Mouse (Mus musculus): ENCODE results near the gene Romo1. TPM values are rescaled to one million over a fixed set of nuclear protein-coding genes. Genes with fewer than 3 reads are reported as not detected.

The Romo1 gene
- polyA plus RNA-seq, 1 experiment from 2014 or later, result 382 TPM

GRCm38 (mm10) chr2:156145486-156146130, 1.8 kb downstream of the Romo1 start:
- H3K4me1 ChIP-seq, result peaks cover 17% of the 10 kb centered on the region
- H3K27ac ChIP-seq, result no peak overlapping the region
- peaks cover 43% of the 10 kb centered on the region for H3K36me3 ChIP-seq
- no peaks in the 10 kb centered on the region for H3K9me3 ChIP-seq
- peak overlapping the region; percentile 81 for H3K4me2 ChIP-seq (replicated peaks)
- no peaks in the 10 kb centered on the region for H3K27me3 ChIP-seq
- 53% methylated on average over 11 of the region's 11 CpGs for WGBS
- no peak overlapping the region for H3K9ac ChIP-seq
- no peak for ATAC-seq (ENCODE audit: low FRiP score, low read depth)
- peak overlapping the region; percentile 89 for H3K4me3 ChIP-seq

DNA sequence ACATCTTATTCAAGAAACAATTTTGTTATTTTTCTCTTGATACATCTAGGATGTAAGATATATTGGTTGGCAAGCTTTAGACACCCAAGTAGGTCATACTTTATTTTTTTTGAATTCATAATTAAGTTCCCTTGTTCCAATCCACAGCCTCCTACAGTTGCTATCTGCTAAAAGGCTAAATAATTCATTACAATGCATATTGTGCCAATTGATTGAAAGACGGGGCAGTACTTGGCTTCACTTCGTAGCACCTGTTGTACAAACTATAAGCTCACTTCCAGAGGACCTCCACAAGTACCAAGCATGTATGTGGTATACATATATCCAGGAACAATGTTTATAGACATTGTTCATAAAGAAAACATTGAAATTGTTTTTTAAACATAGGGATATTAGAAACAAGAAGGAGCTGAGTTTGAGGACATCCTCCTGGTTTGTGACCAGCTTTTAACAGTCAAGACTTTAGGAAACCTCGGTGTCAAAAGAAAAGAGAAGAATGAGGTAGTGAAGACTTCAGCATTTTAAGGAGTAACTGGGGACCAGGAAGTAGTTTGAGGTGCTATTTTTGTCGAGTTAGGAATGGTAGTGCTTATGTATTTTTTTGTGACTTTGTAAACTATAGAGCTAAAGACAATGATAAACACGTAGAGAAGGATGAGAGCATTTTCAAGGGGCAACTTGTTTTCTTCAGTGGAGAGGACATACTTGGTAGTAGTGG, 2.6 kb downstream of the Romo1 start:
- no peaks in the 10 kb centered on the region for H3K27me3 ChIP-seq
- H3K36me3 ChIP-seq, result peaks cover 47% of the 10 kb centered on the region
- H3K27ac ChIP-seq, result no peak overlapping the region
- H3K4me2 ChIP-seq (replicated peaks), result no peak overlapping the region
- ATAC-seq (ENCODE audit: low FRiP score, low read depth), result no peak
- no peak overlapping the region for H3K4me3 ChIP-seq
- 76% methylated on average over 5 of the region's 5 CpGs for WGBS
- H3K9me3 ChIP-seq, result no peaks in the 10 kb centered on the region
- H3K9ac ChIP-seq, result no peak overlapping the region
- peaks cover 17% of the 10 kb centered on the region for H3K4me1 ChIP-seq

- no peak overlapping the region for H3K4me3 ChIP-seq
- H3K27me3 ChIP-seq, result no peaks in the 10 kb centered on the region
- ATAC-seq (ENCODE audit: low FRiP score, low read depth), result no peak
- peaks cover 45% of the 10 kb centered on the region for H3K36me3 ChIP-seq
- H3K27ac ChIP-seq, result no peak overlapping the region
- H3K9ac ChIP-seq, result no peak overlapping the region
- no peaks in the 10 kb centered on the region for H3K9me3 ChIP-seq
- WGBS, result 93% methylated on average over 3 of the region's 3 CpGs
- no peak overlapping the region for H3K4me2 ChIP-seq (replicated peaks)
- peaks cover 17% of the 10 kb centered on the region for H3K4me1 ChIP-seq
Measured at GRCm38 (mm10) chr2:156147316-156147915, 3.6 kb downstream of the Romo1 start.

DNA sequence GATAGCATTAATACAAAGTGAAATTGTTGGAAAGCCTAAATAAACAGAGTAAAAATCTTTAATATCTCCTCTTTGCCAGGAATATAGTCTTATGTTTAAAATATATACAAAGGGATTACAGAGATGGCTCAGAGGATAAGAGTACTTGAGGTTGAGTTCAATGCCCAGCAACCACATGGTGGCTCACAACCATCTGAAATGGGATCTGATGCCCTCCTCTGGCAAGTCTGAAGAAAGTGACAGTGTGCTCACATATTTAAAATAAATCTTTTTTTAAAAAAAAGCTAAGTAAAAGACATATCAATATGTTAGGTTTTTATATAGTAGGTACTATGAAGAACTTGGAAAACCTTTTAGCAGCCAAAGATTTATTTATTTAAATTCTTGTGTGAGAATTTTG, 7.7 kb downstream of the Romo1 start:
- peaks cover 70% of the 10 kb centered on the region for H3K36me3 ChIP-seq
- ATAC-seq (ENCODE audit: low FRiP score, low read depth), result no peak
- no peak overlapping the region for H3K9ac ChIP-seq
- no peak overlapping the region for H3K27ac ChIP-seq
- no peak overlapping the region for H3K4me2 ChIP-seq (replicated peaks)
- no peaks in the 10 kb centered on the region for H3K9me3 ChIP-seq
- H3K27me3 ChIP-seq, result no peaks in the 10 kb centered on the region
- H3K4me1 ChIP-seq, result 0 out of 2 replicates have a peak, but pooled peaks cover 4% of the 10 kb centered on the region
- H3K4me3 ChIP-seq, result no peak overlapping the region

- Histone ChIP-seq H3K36me3 (peaks cover 84% of the 10 kb centered on the region), H3K27me3 (no peaks in the 10 kb centered on the region), H3K9me3 (no peaks in the 10 kb centered on the region), H3K4me2 (replicated peaks) (no peak overlapping the region), H3K27ac (no peak overlapping the region), H3K9ac (no peak overlapping the region), H3K4me1 (no peaks in the 10 kb centered on the region), H3K4me3 (no peak overlapping the region)
- WGBS, result 94% methylated on average over 1 of the region's 1 CpGs
- no peak for ATAC-seq (ENCODE audit: low FRiP score, low read depth)
Measured at GRCm38 (mm10) chr2:156165478-156165877, 21.6 kb downstream of the Romo1 start.

DNA sequence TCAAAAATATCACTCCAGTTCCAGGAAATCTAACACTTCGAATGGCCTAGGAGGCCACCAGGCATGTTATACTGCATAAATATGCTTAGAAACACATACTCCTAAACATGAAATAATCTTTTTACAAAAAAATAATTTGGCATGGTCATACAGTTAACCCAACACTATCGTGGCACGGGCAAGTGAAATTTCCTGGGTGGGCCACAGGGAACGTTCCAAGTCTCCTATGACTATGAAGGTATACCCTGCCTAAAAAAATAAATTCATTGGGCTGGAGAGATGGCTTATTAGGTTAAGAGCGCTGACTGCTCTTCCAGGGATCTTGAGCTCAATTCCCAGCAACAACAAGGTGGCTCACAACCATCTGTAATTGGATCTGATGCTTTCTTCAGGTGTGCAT, 22.7 kb downstream of the Romo1 start:
- WGBS, result 93% methylated on average over 5 of the region's 5 CpGs
- no peak for ATAC-seq (ENCODE audit: low FRiP score, low read depth)
- Histone ChIP-seq H3K4me3 (no peak overlapping the region), H3K27ac (no peak overlapping the region), H3K36me3 (peaks cover 86% of the 10 kb centered on the region), H3K4me1 (no peaks in the 10 kb centered on the region), H3K9ac (no peak overlapping the region), H3K27me3 (no peaks in the 10 kb centered on the region), H3K9me3 (no peaks in the 10 kb centered on the region), H3K4me2 (replicated peaks) (no peak overlapping the region)

DNA sequence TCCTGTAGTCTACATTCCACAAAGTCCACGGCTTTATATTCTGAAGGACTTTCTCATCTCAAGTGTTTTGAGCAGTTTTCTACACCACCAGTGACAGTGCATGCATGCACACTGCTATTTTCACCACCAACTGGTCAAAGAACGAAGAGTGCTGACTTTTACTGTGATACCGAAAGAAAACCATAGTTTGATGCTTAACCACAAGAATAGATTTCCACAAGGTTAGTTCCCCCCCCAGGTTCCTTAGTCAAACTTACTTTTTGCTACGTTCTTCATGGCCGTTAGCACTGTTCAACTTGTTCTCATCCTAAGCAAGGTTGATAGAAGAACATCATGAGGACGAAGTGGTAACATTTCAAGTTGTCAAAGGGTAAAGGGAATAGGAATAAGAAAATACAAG, 33.2 kb downstream of the Romo1 start:
- ATAC-seq (ENCODE audit: low FRiP score, low read depth), result no peak
- Histone ChIP-seq H3K4me3 (0 out of 2 replicates have a peak overlapping the region, but pooled peaks have one; percentile 10), H3K4me1 (peaks cover 27% of the 10 kb centered on the region), H3K9ac (no peak overlapping the region), H3K4me2 (replicated peaks) (peak overlapping the region; percentile 40), H3K27ac (no peak overlapping the region), H3K9me3 (no peaks in the 10 kb centered on the region), H3K27me3 (no peaks in the 10 kb centered on the region), H3K36me3 (peaks cover 46% of the 10 kb centered on the region)
- 84% methylated on average over 6 of the region's 6 CpGs for WGBS

DNA sequence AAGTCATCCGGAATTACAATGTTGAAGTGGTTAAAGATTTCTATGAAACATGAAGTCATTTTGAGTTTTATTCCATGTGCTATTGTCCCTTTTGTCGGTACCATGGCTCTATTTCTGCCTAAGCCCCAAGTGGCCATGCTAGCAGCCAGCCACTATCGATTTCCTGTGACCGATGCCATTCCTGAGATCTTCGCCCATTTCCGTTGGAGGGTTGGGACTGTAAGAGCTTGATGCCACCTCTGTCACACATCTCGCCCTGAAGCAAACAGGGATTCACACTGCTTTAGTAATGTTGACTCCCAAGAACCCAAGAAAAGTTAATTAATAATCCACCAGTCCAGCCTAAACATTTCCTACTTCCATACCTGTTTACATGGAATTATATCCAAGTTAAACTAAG, 33.8 kb downstream of the Romo1 start:
- Histone ChIP-seq H3K4me1 (peaks cover 27% of the 10 kb centered on the region), H3K27ac (no peak overlapping the region), H3K9me3 (no peaks in the 10 kb centered on the region), H3K9ac (0 out of 2 replicates have a peak overlapping the region, but pooled peaks have one; percentile 46), H3K4me2 (replicated peaks) (peak overlapping the region; percentile 83), H3K4me3 (peak overlapping the region; percentile 99), H3K27me3 (no peaks in the 10 kb centered on the region), H3K36me3 (peaks cover 41% of the 10 kb centered on the region)
- WGBS, result 83% methylated on average over 7 of the region's 7 CpGs
- no peak for ATAC-seq (ENCODE audit: low FRiP score, low read depth)

DNA sequence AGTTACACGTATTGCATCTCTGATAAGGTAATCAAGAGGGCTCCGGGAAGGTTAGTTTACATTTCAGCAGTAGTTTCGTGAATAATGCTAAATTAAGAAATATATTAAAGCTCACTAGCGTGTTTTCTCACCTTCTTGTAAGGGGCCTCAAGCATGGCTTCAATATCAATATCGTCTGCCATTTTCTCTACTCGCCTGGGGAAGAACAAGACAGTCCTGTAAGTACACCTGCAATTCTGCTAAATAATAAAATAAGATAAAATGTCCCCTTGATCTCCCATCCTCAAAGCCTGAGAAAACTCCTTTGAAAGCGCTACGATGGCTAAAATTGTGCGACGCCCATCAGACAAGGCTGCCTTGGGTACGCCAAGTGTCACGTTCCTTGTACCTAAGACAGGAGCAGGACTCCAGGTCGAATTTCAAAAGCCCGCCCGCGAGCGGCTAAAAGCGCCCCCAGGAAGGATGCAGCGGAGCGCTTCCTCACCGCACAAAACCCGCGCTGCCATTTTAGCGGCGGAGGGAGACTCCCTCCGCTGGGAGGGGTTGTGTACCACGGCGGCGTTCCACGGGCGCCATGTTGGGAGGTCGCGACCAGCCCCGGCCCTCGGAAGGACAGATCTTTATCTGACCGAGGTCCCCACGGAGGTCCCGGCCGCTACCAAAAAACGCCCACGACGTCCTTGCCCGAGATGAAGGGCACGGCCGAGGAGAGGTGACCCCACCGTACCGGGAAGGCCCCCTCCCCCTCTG, 35.4 kb downstream of the Romo1 start:
- peaks cover 30% of the 10 kb centered on the region for H3K36me3 ChIP-seq
- H3K27me3 ChIP-seq, result no peaks in the 10 kb centered on the region
- 1% methylated on average over 47 of the region's 47 CpGs for WGBS
- H3K4me2 ChIP-seq (replicated peaks), result peak overlapping the region; percentile 83
- peak overlapping the region; percentile 100 for H3K9ac ChIP-seq
- no peaks in the 10 kb centered on the region for H3K9me3 ChIP-seq
- H3K4me1 ChIP-seq, result peaks cover 27% of the 10 kb centered on the region
- H3K27ac ChIP-seq, result peak overlapping the region; percentile 96
- peak; percentile 34; the same call in 1 of the 2 replicates for ATAC-seq (ENCODE audit: low FRiP score, low read depth)
- peak overlapping the region; percentile 99 for H3K4me3 ChIP-seq

DNA sequence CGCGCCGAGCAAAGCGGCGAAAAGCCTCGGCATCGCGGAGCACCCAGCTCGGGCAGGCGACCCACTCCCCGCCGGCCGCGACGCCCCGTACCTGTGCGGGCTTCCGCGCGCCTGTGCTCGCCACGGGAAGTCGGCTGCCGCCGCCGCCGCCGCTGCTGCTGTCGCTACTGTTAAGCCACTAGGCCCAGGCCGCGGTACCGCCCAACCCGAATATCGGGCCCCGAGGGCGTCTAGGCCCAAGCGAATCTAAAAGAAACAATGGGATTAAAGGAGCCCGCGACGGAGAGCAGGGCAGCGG, 35.9 kb downstream of the Romo1 start:
- Histone ChIP-seq H3K27ac (peak overlapping the region; percentile 96), H3K4me1 (peaks cover 27% of the 10 kb centered on the region), H3K4me3 (peak overlapping the region; percentile 99), H3K36me3 (peaks cover 25% of the 10 kb centered on the region), H3K9ac (peak overlapping the region; percentile 100), H3K9me3 (no peaks in the 10 kb centered on the region), H3K27me3 (no peaks in the 10 kb centered on the region), H3K4me2 (replicated peaks) (peak overlapping the region; percentile 83)
- ATAC-seq (ENCODE audit: low FRiP score, low read depth), result peak; percentile 34
- under 1% methylated on average over 35 of the region's 41 CpGs for WGBS

DNA sequence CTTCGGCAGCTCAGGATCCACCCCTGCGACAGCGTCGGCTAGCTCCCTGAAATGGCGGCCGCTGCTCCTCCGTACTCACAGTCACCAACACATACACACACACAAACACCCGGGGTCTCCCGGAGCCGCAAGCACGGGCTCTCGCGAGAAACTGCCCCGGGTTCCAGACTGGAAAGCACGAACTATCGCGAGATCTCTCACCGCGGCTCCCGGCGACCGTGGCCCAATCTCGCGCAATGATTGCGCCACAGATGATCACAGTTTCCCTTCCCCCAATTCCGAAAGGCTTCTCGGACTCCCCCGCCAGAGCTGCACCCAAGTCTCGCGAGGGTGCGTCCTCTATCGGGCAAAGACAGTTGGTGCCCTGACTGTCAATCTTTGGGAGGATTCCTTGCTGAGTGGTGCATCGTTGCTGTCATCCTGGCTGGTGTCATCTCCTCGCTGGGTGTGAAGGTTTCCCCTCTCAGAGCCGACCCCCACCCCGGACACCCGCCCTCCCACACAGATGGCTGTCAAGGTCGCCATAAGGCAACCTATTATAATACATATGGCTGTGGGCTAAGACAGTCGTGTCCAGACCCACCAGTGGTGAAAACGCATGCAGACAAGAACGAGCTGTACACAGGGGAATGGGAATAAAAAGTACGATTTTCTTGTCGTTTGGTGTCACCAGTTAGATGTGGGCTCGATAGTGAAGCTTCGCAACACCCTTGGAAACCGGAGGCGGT, 36.4 kb downstream of the Romo1 start, which contains the start of gene Rbm39:
Gene Rbm39 (minus strand): TSS at position 145 of the 728 bp plus-strand sequence.
- Histone ChIP-seq H3K4me1 (peaks cover 27% of the 10 kb centered on the region), H3K27me3 (no peaks in the 10 kb centered on the region), H3K36me3 (peaks cover 25% of the 10 kb centered on the region), H3K4me2 (replicated peaks) (peak within 1 kb of the TSS; percentile 83), H3K9me3 (no peaks in the 10 kb centered on the region), H3K4me3 (peak within 1 kb of the TSS; percentile 99), H3K27ac (peak within 1 kb of the TSS; percentile 96), H3K9ac (peak within 1 kb of the TSS; percentile 100)
- peak; percentile 96 for ATAC-seq (ENCODE audit: low FRiP score, low read depth)
- under 1% methylated on average over 47 of the region's 47 CpGs for WGBS

Data from limb, embryonic 13.5 days (tissue).